Mouse (Mus musculus) hindbrain, postnatal 0 days (tissue): ENCODE results near the gene Zbtb1. TPM values are rescaled to one million over a fixed set of nuclear protein-coding genes. Genes with fewer than 3 reads are reported as not detected.

Experiments
- ATAC-seq: fragments of 200-750 bp; cut with Nextera tagmentation; 2 replicates; pipeline ENCODE4 v1.8.0; 2017; ENCODE audit warnings: mild to moderate bottlenecking, moderate TSS enrichment, moderate library complexity
- DNase-seq: peaks from one replicate; pipeline ENCODE4 v3.0.0-alpha.2; 2015; ENCODE audit warnings: low spot score
- H3K27ac ChIP-seq: fragments of 300-500 bp; sonication (generic); 2 replicates; pipeline ENCODE4 v1.5.1; 2014; ENCODE audit warnings: mild to moderate bottlenecking
- H3K27me3 ChIP-seq: fragments of 300-500 bp; sonication (generic); 2 replicates; pipeline ENCODE4 v1.6.1; 2014; ENCODE audit warnings: low read length, mixed read lengths; ENCODE audit not compliant: insufficient read depth
- H3K36me3 ChIP-seq: fragments of 300-500 bp; sonication (generic); 2 replicates; pipeline ENCODE4 v1.6.1; 2014; ENCODE audit warnings: low read length, mixed read lengths; ENCODE audit not compliant: insufficient read depth
- H3K4me1 ChIP-seq: fragments of 300-500 bp; sonication (generic); 2 replicates; pipeline ENCODE4 v1.6.1; 2014; ENCODE audit warnings: antibody characterized with exemption, low read length, mixed read lengths; ENCODE audit not compliant: insufficient read depth
- H3K4me2 ChIP-seq: fragments of 300-500 bp; sonication (generic); 2 replicates; pipeline ENCODE4 v1.6.1; 2014; ENCODE audit warnings: low read depth, mild to moderate bottlenecking, low read length, moderate library complexity, mixed read lengths
- H3K4me3 ChIP-seq: fragments of 300-500 bp; sonication (generic); 2 replicates; pipeline ENCODE4 v1.5.1; 2014; ENCODE audit warnings: low read length
- H3K9ac ChIP-seq: fragments of 300-500 bp; sonication (generic); replicated peaks from 2 replicates; pipeline ENCODE4 v1.6.1; 2014; ENCODE audit warnings: mild to moderate bottlenecking, low read length, moderate library complexity, mixed read lengths
- H3K9me3 ChIP-seq: fragments of 300-500 bp; sonication (generic); 2 replicates; pipeline ENCODE4 v1.6.1; 2016; ENCODE audit warnings: low read length, mixed read lengths
- CTCF ChIP-seq: IDR thresholded peaks from 2 replicates; pipeline ENCODE4 v1.5.1; 2016; ENCODE audit warnings: antibody characterized with exemption, control low read depth, low read depth
- WGBS: fragments of 180-500 bp; shearing (Covaris S2); extraction: QIAGEN DNeasy Blood & Tissue Kit; methylation state at CpG from one replicate; pipeline ENCODE4 v1.1.7; 2014; 5-methylcytosine and 5-hydroxymethylcytosine counted together
- polyA plus RNA-seq: library from polyadenylated mRNA; unstranded; fragments of >200 nt; fragmentation: Nextera tagmentation; extraction: Ambion mirVana; gene quantifications from 2 replicates; pipeline ENCODE4 v1.2.1, GENCODE M21; 2015
- total RNA-seq: library from RNA; depleted of rRNA; stranded (reverse); fragments of >200 nt; gene quantifications from 2 replicates; pipeline ENCODE4 v1.2.3, GENCODE M21; 2014

Gene Zbtb1
- total and polyA plus RNA-seq, 2 experiments from 2014 or later, result 3.1 to 3.3 TPM

- Histone ChIP-seq H3K36me3 (no peaks in the 10 kb centered on the region), H3K9me3 (no peaks in the 10 kb centered on the region), H3K4me3 (no peak overlapping the region), H3K27ac (no peak overlapping the region), H3K9ac (no peak overlapping the region), H3K4me1 (no peaks in the 10 kb centered on the region; the same call in 1 of the 2 replicates), H3K27me3 (no peaks in the 10 kb centered on the region), H3K4me2 (no peak overlapping the region)
- 89% methylated on average over 3 of the region's 3 CpGs for WGBS
- ATAC-seq, result no peak
- no peak for TF ChIP-seq CTCF
- no peak for DNase-seq
Measured at GRCm38 (mm10) chr12:76375506-76375905, 5.4 kb downstream of the Zbtb1 start.

DNA sequence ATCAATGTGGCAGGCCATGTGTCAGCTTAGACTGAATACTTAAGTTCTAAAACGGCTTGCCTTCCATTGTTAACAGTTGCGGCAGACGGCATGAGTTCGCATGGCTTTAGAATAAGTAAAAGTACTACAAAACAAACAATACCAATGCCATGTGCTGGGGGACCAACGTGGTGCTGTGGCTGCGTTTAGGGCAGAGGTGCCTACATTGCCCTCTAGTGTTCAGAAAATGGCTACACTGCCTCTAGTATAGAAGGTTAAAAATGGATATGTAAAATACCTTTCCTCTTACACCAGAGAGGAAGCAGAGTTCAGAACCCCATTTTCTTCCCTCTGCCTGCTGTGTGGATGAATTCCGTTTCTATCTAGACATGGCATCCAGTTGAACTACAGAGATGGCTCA, 6.6 kb downstream of the Zbtb1 start:
- ATAC-seq (no peak), DNase-seq (peak; percentile 32)
- no peak overlapping the region for H3K9ac ChIP-seq
- H3K36me3 ChIP-seq, result no peaks in the 10 kb centered on the region
- no peak overlapping the region for H3K4me2 ChIP-seq
- peak; percentile 73 for TF ChIP-seq CTCF
- H3K27me3 ChIP-seq, result no peaks in the 10 kb centered on the region
- no peaks in the 10 kb centered on the region for H3K9me3 ChIP-seq
- H3K4me3 ChIP-seq, result no peak overlapping the region
- H3K4me1 ChIP-seq, result no peaks in the 10 kb centered on the region; the same call in 1 of the 2 replicates
- H3K27ac ChIP-seq, result no peak overlapping the region
- WGBS, result 36% methylated on average over 7 of the region's 7 CpGs

- no peaks in the 10 kb centered on the region for H3K36me3 ChIP-seq
- no peak overlapping the region for H3K4me2 ChIP-seq
- H3K27me3 ChIP-seq, result no peaks in the 10 kb centered on the region
- H3K9ac ChIP-seq, result no peak overlapping the region
- H3K9me3 ChIP-seq, result no peaks in the 10 kb centered on the region
- WGBS, result 84% methylated on average over 6 of the region's 6 CpGs
- H3K4me1 ChIP-seq, result no peaks in the 10 kb centered on the region; the same call in 1 of the 2 replicates
- no peak for DNase-seq
- no peak overlapping the region for H3K4me3 ChIP-seq
- no peak for TF ChIP-seq CTCF
- H3K27ac ChIP-seq, result no peak overlapping the region
- ATAC-seq, result no peak
Measured at GRCm38 (mm10) chr12:76377059-76377458, 7.0 kb downstream of the Zbtb1 start.

DNA sequence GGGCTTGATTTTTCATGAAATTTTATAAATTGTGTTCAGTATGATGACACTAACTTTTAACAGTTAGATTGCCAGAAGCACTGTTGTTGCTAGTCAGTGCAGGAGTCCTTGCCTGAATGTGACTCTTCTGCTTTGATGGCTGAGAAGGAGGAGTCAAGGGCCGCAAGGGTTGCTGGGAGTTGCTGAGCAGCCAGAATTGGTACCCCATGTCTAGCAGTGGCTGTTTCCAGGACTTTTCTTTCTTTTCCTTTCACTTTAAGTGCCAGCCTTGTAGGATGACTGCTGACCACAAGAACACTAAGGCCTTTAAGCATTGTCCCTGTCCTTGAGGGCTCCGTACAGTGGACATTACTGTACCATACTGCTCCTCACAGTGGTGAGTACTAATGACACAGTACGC, 7.7 kb downstream of the Zbtb1 start:
- Histone ChIP-seq H3K36me3 (no peaks in the 10 kb centered on the region), H3K9me3 (no peaks in the 10 kb centered on the region), H3K4me3 (no peak overlapping the region), H3K4me1 (no peaks in the 10 kb centered on the region), H3K27me3 (no peaks in the 10 kb centered on the region), H3K4me2 (no peak overlapping the region), H3K9ac (no peak overlapping the region), H3K27ac (no peak overlapping the region)
- DNase-seq, result no peak
- ATAC-seq, result no peak
- no peak for TF ChIP-seq CTCF
- 94% methylated on average over 3 of the region's 3 CpGs for WGBS

DNA sequence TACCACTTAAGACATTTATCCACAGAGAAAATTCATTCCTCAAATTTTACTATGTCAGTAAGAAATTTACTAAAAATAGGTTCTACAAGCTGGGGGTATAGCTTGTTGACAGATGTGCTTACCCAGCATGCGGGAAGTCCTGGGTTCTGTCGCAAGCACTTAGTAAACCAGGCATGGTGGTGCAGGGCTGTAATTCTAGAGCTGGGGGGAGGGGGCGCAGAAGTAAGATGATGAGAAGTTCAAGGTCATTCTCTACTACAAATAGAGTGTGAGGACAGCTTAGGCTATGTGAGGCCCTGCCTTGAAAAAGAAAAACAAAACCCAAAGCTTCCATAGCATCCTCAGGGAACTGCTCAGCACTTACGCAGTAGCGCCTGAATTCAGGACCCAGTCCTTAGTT, 8.5 kb downstream of the Zbtb1 start:
- Histone ChIP-seq H3K9me3 (no peaks in the 10 kb centered on the region), H3K27me3 (no peaks in the 10 kb centered on the region)
- 89% methylated on average over 5 of the region's 5 CpGs for WGBS

GRCm38 (mm10) chr12:76380151-76380550, 10.1 kb downstream of the Zbtb1 start:
- DNase-seq (no peak), ATAC-seq (no peak)
- WGBS, result 90% methylated on average over 7 of the region's 7 CpGs
- Histone ChIP-seq H3K4me1 (no peaks in the 10 kb centered on the region), H3K27me3 (no peaks in the 10 kb centered on the region), H3K4me3 (no peak overlapping the region), H3K27ac (no peak overlapping the region), H3K9ac (no peak overlapping the region), H3K4me2 (no peak overlapping the region), H3K9me3 (no peaks in the 10 kb centered on the region), H3K36me3 (no peaks in the 10 kb centered on the region)
- TF ChIP-seq CTCF, result no peak

More for the DNA sequence above, 8.5 kb downstream of the Zbtb1 start:
- ATAC-seq, result no peak
- TF ChIP-seq CTCF, result no peak
- H3K4me2 ChIP-seq, result no peak overlapping the region
- no peak overlapping the region for H3K27ac ChIP-seq
- no peak overlapping the region for H3K9ac ChIP-seq
- no peak for DNase-seq
- no peaks in the 10 kb centered on the region for H3K4me1 ChIP-seq
- H3K4me3 ChIP-seq, result no peak overlapping the region
- H3K36me3 ChIP-seq, result no peaks in the 10 kb centered on the region

DNA sequence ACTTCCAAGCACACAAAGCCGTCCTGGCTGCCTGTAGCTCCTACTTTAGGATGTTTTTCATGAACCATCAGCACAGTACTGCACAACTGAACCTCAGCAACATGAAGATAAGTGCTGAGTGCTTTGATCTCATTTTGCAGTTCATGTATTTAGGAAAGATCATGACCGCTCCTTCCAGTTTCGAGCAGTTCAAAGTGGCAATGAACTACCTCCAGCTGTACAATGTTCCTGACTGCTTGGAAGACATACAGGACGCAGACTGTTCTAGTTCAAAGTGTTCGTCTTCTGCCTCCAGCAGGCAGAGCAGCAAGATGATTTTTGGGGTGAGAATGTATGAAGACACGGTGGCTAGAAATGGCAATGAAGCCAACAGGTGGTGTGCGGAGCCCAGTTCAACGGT, 15.3 kb downstream of the Zbtb1 start:
- DNase-seq (no peak), ATAC-seq (no peak)
- TF ChIP-seq CTCF, result no peak
- no peak overlapping the region for H3K27ac ChIP-seq
- no peaks in the 10 kb centered on the region for H3K9me3 ChIP-seq
- no peaks in the 10 kb centered on the region for H3K4me1 ChIP-seq
- H3K9ac ChIP-seq, result no peak overlapping the region
- H3K36me3 ChIP-seq, result 0 out of 2 replicates have a peak, but pooled peaks cover 8% of the 10 kb centered on the region
- 93% methylated on average over 8 of the region's 8 CpGs for WGBS
- no peak overlapping the region for H3K4me3 ChIP-seq
- H3K4me2 ChIP-seq, result no peak overlapping the region
- H3K27me3 ChIP-seq, result no peaks in the 10 kb centered on the region
